Mouse (Mus musculus): ENCODE results near the gene Zkscan4. TPM values are rescaled to one million over a fixed set of nuclear protein-coding genes. Genes with fewer than 3 reads are reported as not detected.
"Not testable (repeated sequence)": the region's sequence is repeated elsewhere in the genome, so short reads cannot be mapped to it uniquely, and the experiment has no call there.

Zkscan4 gene
- polyA plus RNA-seq, 1 experiment from 2014 or later = 11.3 TPM

- WGBS = 96% methylated on average over 3 of the region's 3 CpGs
- Histone ChIP-seq H3K4me3 (ENCODE audit: low read depth, low read length) (no peak overlapping the region), H3K27me3 (ENCODE audit: control insufficient read depth, insufficient read depth, low read length) (no peaks in the 10 kb centered on the region), H3K9ac (replicated peaks; ENCODE audit: low read depth, low read length) (no peak overlapping the region), H3K27ac (ENCODE audit: low read depth, low read length) (no peak overlapping the region), H3K4me2 (ENCODE audit: low read depth, low read length) (peak overlapping the region; percentile 72; the same call in 1 of the 2 replicates), H3K4me1 (ENCODE audit: control insufficient read depth, insufficient read depth, low read length) (peaks cover 9% of the 10 kb centered on the region; the same call in 1 of the 2 replicates), H3K36me3 (ENCODE audit: control insufficient read depth, insufficient read depth, low read length) (0 out of 2 replicates have a peak, but pooled peaks cover under 1% of the 10 kb centered on the region), H3K9me3 (ENCODE audit: control insufficient read depth, low read length) (no peaks in the 10 kb centered on the region)
- no peak for ATAC-seq (ENCODE audit: low read depth)
Observed at GRCm38 (mm10) chr13:21454133-21454532, 24.6 kb upstream of the Zkscan4 start.

- Histone ChIP-seq H3K9me3 (ENCODE audit: control insufficient read depth, low read length) (no peaks in the 10 kb centered on the region), H3K4me1 (ENCODE audit: control insufficient read depth, insufficient read depth, low read length) (peaks cover 9% of the 10 kb centered on the region; the same call in 1 of the 2 replicates), H3K27ac (ENCODE audit: low read depth, low read length) (no peak overlapping the region), H3K4me3 (ENCODE audit: low read depth, low read length) (no peak overlapping the region), H3K4me2 (ENCODE audit: low read depth, low read length) (no peak overlapping the region), H3K27me3 (ENCODE audit: control insufficient read depth, insufficient read depth, low read length) (no peaks in the 10 kb centered on the region), H3K36me3 (ENCODE audit: control insufficient read depth, insufficient read depth, low read length) (no peaks in the 10 kb centered on the region), H3K9ac (replicated peaks; ENCODE audit: low read depth, low read length) (no peak overlapping the region)
- no peak for ATAC-seq (ENCODE audit: low read depth)
- 21% methylated on average over 4 of the region's 4 CpGs for WGBS
Observed at GRCm38 (mm10) chr13:21456347-21456746, 22.4 kb upstream of the Zkscan4 start.

GRCm38 (mm10) chr13:21462516-21462915 lies 16.2 kb upstream of the Zkscan4 start:
- 52% methylated on average over 9 of the region's 9 CpGs for WGBS
- H3K9me3 ChIP-seq (ENCODE audit: control insufficient read depth, low read length); H3K27me3 ChIP-seq (ENCODE audit: control insufficient read depth, insufficient read depth, low read length); H3K4me2 ChIP-seq (ENCODE audit: low read depth, low read length); H3K27ac ChIP-seq (ENCODE audit: low read depth, low read length); ATAC-seq (ENCODE audit: low read depth); H3K4me1 ChIP-seq (ENCODE audit: control insufficient read depth, insufficient read depth, low read length); H3K9ac ChIP-seq (replicated peaks; ENCODE audit: low read depth, low read length); H3K4me3 ChIP-seq (ENCODE audit: low read depth, low read length); H3K36me3 ChIP-seq (ENCODE audit: control insufficient read depth, insufficient read depth, low read length): not testable (repeated sequence)

- H3K27ac ChIP-seq (ENCODE audit: low read depth, low read length) = no peak overlapping the region
- no peak for ATAC-seq (ENCODE audit: low read depth)
- 86% methylated on average over 10 of the region's 10 CpGs for WGBS
- no peak overlapping the region for H3K9ac ChIP-seq (replicated peaks; ENCODE audit: low read depth, low read length)
- no peaks in the 10 kb centered on the region for H3K9me3 ChIP-seq (ENCODE audit: control insufficient read depth, low read length)
- no peak overlapping the region for H3K4me2 ChIP-seq (ENCODE audit: low read depth, low read length)
- H3K27me3 ChIP-seq (ENCODE audit: control insufficient read depth, insufficient read depth, low read length) = no peaks in the 10 kb centered on the region
- H3K4me3 ChIP-seq (ENCODE audit: low read depth, low read length) = no peak overlapping the region
- no peaks in the 10 kb centered on the region for H3K36me3 ChIP-seq (ENCODE audit: control insufficient read depth, insufficient read depth, low read length)
- no peaks in the 10 kb centered on the region for H3K4me1 ChIP-seq (ENCODE audit: control insufficient read depth, insufficient read depth, low read length)
Observed at GRCm38 (mm10) chr13:21467336-21467735, 11.4 kb upstream of the Zkscan4 start.

GRCm38 (mm10) chr13:21468061-21469019 lies 10.4 kb upstream of the Zkscan4 start, which contains the start of gene Nkapl:
Nkapl (minus strand) TSS chr13:21468509.
- Histone ChIP-seq H3K4me1 (ENCODE audit: control insufficient read depth, insufficient read depth, low read length) (no peaks in the 10 kb centered on the region), H3K9ac (replicated peaks; ENCODE audit: low read depth, low read length) (peak within 1 kb of the TSS; percentile 80), H3K9me3 (ENCODE audit: control insufficient read depth, low read length) (no peaks in the 10 kb centered on the region), H3K36me3 (ENCODE audit: control insufficient read depth, insufficient read depth, low read length) (no peaks in the 10 kb centered on the region), H3K4me2 (ENCODE audit: low read depth, low read length) (peak within 1 kb of the TSS; percentile 71), H3K4me3 (ENCODE audit: low read depth, low read length) (peak within 1 kb of the TSS; percentile 53), H3K27me3 (ENCODE audit: control insufficient read depth, insufficient read depth, low read length) (no peaks in the 10 kb centered on the region), H3K27ac (ENCODE audit: low read depth, low read length) (peak within 1 kb of the TSS; percentile 72; the same call in 1 of the 2 replicates)
- ATAC-seq (ENCODE audit: low read depth) = peak; percentile 100
- WGBS = under 1% methylated on average over 54 of the region's 54 CpGs

GRCm38 (mm10) chr13:21469097-21469496 lies 9.6 kb upstream of the Zkscan4 start:
- Histone ChIP-seq H3K4me2 (ENCODE audit: low read depth, low read length) (peak overlapping the region; percentile 71), H3K27me3 (ENCODE audit: control insufficient read depth, insufficient read depth, low read length) (no peaks in the 10 kb centered on the region), H3K36me3 (ENCODE audit: control insufficient read depth, insufficient read depth, low read length) (no peaks in the 10 kb centered on the region), H3K9ac (replicated peaks; ENCODE audit: low read depth, low read length) (no peak overlapping the region), H3K9me3 (ENCODE audit: control insufficient read depth, low read length) (no peaks in the 10 kb centered on the region), H3K27ac (ENCODE audit: low read depth, low read length) (no peak overlapping the region), H3K4me3 (ENCODE audit: low read depth, low read length) (no peak overlapping the region), H3K4me1 (ENCODE audit: control insufficient read depth, insufficient read depth, low read length) (no peaks in the 10 kb centered on the region)
- no peak for ATAC-seq (ENCODE audit: low read depth)
- 38% methylated on average over 9 of the region's 9 CpGs for WGBS

GRCm38 (mm10) chr13:21472427-21472826 lies 6.3 kb upstream of the Zkscan4 start:
- no peak overlapping the region for H3K9ac ChIP-seq (replicated peaks; ENCODE audit: low read depth, low read length)
- 28% methylated on average over 4 of the region's 4 CpGs for WGBS

GRCm38 (mm10) chr13:21486881-21487280 lies 8.2 kb downstream of the Zkscan4 start:
- Histone ChIP-seq H3K4me1 (ENCODE audit: control insufficient read depth, insufficient read depth, low read length) (no peaks in the 10 kb centered on the region), H3K9me3 (ENCODE audit: control insufficient read depth, low read length) (no peaks in the 10 kb centered on the region)

More at GRCm38 (mm10) chr13:21472427-21472826, 6.3 kb upstream of the Zkscan4 start:
- ATAC-seq (ENCODE audit: low read depth) = no peak
- Histone ChIP-seq H3K36me3 (ENCODE audit: control insufficient read depth, insufficient read depth, low read length) (no peaks in the 10 kb centered on the region), H3K4me2 (ENCODE audit: low read depth, low read length) (no peak overlapping the region), H3K27me3 (ENCODE audit: control insufficient read depth, insufficient read depth, low read length) (no peaks in the 10 kb centered on the region), H3K9me3 (ENCODE audit: control insufficient read depth, low read length) (no peaks in the 10 kb centered on the region), H3K4me1 (ENCODE audit: control insufficient read depth, insufficient read depth, low read length) (no peaks in the 10 kb centered on the region), H3K27ac (ENCODE audit: low read depth, low read length) (no peak overlapping the region), H3K4me3 (ENCODE audit: low read depth, low read length) (no peak overlapping the region)

GRCm38 (mm10) chr13:21492847-21493246 lies 14.1 kb downstream of the Zkscan4 start:
- Histone ChIP-seq H3K4me1 (ENCODE audit: control insufficient read depth, insufficient read depth, low read length) (no peaks in the 10 kb centered on the region), H3K9me3 (ENCODE audit: control insufficient read depth, low read length) (no peaks in the 10 kb centered on the region), H3K36me3 (ENCODE audit: control insufficient read depth, insufficient read depth, low read length) (no peaks in the 10 kb centered on the region), H3K4me3 (ENCODE audit: low read depth, low read length) (no peak overlapping the region), H3K9ac (replicated peaks; ENCODE audit: low read depth, low read length) (no peak overlapping the region), H3K27me3 (ENCODE audit: control insufficient read depth, insufficient read depth, low read length) (no peaks in the 10 kb centered on the region), H3K27ac (ENCODE audit: low read depth, low read length) (no peak overlapping the region), H3K4me2 (ENCODE audit: low read depth, low read length) (no peak overlapping the region)
- WGBS = 91% methylated on average over 5 of the region's 5 CpGs
- ATAC-seq (ENCODE audit: low read depth) = no peak

More at GRCm38 (mm10) chr13:21486881-21487280, 8.2 kb downstream of the Zkscan4 start:
- Histone ChIP-seq H3K4me2 (ENCODE audit: low read depth, low read length) (no peak overlapping the region), H3K4me3 (ENCODE audit: low read depth, low read length) (no peak overlapping the region), H3K27ac (ENCODE audit: low read depth, low read length) (no peak overlapping the region), H3K27me3 (ENCODE audit: control insufficient read depth, insufficient read depth, low read length) (no peaks in the 10 kb centered on the region), H3K9ac (replicated peaks; ENCODE audit: low read depth, low read length) (no peak overlapping the region), H3K36me3 (ENCODE audit: control insufficient read depth, insufficient read depth, low read length) (peaks cover 11% of the 10 kb centered on the region; the same call in 1 of the 2 replicates)
- WGBS = 92% methylated on average over 1 of the region's 1 CpGs
- no peak for ATAC-seq (ENCODE audit: low read depth)
